23 mouse cellular contexts compared by ENCODE assay signal in genomic region chr6:88522606-88523005, GRCm38 (mm10). TPM values are rescaled to one million over a fixed set of nuclear protein-coding genes. Genes with fewer than 3 reads are reported as not detected.
DNase-seq lines count a peak whose midpoint lies in the region; ATAC-seq and TF ChIP-seq lines count a peak whose summit lies in the region.
"Had no signal": no experiment of that assay in that cellular context is flagged by ENCODE, and none has a peak within 500 bp of the region (broad histone marks: within the 10 kb centered on the region; RNA-seq: fewer than 3 reads in every experiment).

No protein-coding gene starts in this region.

- no peak overlapping the region for H3K4me2 ChIP-seq in intestine, embryonic 14.5 days (ENCODE audit: low read length)
- no peak overlapping the region for H3K4me2 ChIP-seq in intestine, postnatal 0 days (replicated peaks; ENCODE audit: low read depth)
- H3K4me2 ChIP-seq: embryonic facial prominence, embryonic 12.5 days; forebrain, embryonic 13.5 days; hindbrain, embryonic 13.5 days; kidney, embryonic 15.5 days; liver, embryonic 15.5 days; midbrain, embryonic 15.5 days had no signal

- peaks cover 7% of the 10 kb centered on the region for H3K4me1 ChIP-seq in intestine, embryonic 14.5 days (replicated peaks; ENCODE audit: control insufficient read depth, insufficient read depth, low read length)
- H3K4me1 ChIP-seq in intestine, postnatal 0 days (replicated peaks; ENCODE audit: control insufficient read depth, insufficient read depth, low read length): no peaks in the 10 kb centered on the region

- no peak overlapping the region for H3K9ac ChIP-seq in intestine, embryonic 14.5 days (ENCODE audit: low read length)
- H3K9ac ChIP-seq in intestine, postnatal 0 days (ENCODE audit: low read depth, low read length): no peak overlapping the region
- H3K9ac ChIP-seq: embryonic facial prominence, embryonic 12.5 days; forebrain, embryonic 13.5 days; hindbrain, embryonic 13.5 days; kidney, embryonic 15.5 days; liver, embryonic 15.5 days; midbrain, embryonic 15.5 days had no signal

- H3K9me3 ChIP-seq in intestine, embryonic 14.5 days (ENCODE audit: control insufficient read depth, low read length): no peaks in the 10 kb centered on the region
- no peaks in the 10 kb centered on the region for H3K9me3 ChIP-seq in intestine, postnatal 0 days (ENCODE audit: control insufficient read depth)
- H3K9me3 ChIP-seq: embryonic facial prominence, embryonic 12.5 days; forebrain, embryonic 13.5 days; G1E; hindbrain, embryonic 13.5 days; kidney, embryonic 15.5 days; liver, embryonic 15.5 days; midbrain, embryonic 15.5 days had no signal

- no peaks in the 10 kb centered on the region for H3K36me3 ChIP-seq in intestine, embryonic 14.5 days (ENCODE audit: control insufficient read depth, insufficient read depth, low read length)
- no peaks in the 10 kb centered on the region for H3K36me3 ChIP-seq in intestine, postnatal 0 days (ENCODE audit: control insufficient read depth, insufficient read depth)
- H3K36me3 ChIP-seq: embryonic facial prominence, embryonic 12.5 days; G1E; hindbrain, embryonic 13.5 days; kidney, embryonic 15.5 days; liver, embryonic 15.5 days; midbrain, embryonic 15.5 days had no signal

- no peak overlapping the region for H3K4me3 ChIP-seq in intestine, embryonic 14.5 days (ENCODE audit: low read depth, low read length)
- H3K4me3 ChIP-seq in intestine, postnatal 0 days (ENCODE audit: low read depth, low read length): no peak overlapping the region
- H3K4me3 ChIP-seq: embryonic facial prominence, embryonic 12.5 days; erythroblast, embryonic 14.5 days; forebrain, embryonic 13.5 days; heart, adult 2 months; hindbrain, embryonic 13.5 days; kidney, embryonic 15.5 days; liver, embryonic 15.5 days; midbrain, embryonic 15.5 days; myocyte had no signal

- no peak for ATAC-seq in intestine, embryonic 14.5 days (replicated peaks; ENCODE audit: low FRiP score, low TSS enrichment, low read depth)
- ATAC-seq in intestine, postnatal 0 days: no peak
- peak; percentile 10 to 38; a peak in 2 of 4 replicates for ATAC-seq in hematopoietic stem cell, adult 5-6 weeks (replicated peaks in 1 of 2; ENCODE audit: insufficient read depth in 1 of 2, low FRiP score in 2 of 2, low TSS enrichment in 1 of 2, low read depth in 1 of 2, poor library complexity in 2 of 2, severe bottlenecking in 2 of 2)
- ATAC-seq: forebrain, embryonic 13.5 days; intestine, embryonic 16.5 days; midbrain, embryonic 15.5 days had no signal

- WGBS in intestine, embryonic 14.5 days: 55% methylated on average over 3 of the region's 3 CpGs
- 47% methylated on average over 3 of the region's 3 CpGs for WGBS in intestine, postnatal 0 days

- no peaks in the 10 kb centered on the region for H3K27me3 ChIP-seq in intestine, embryonic 14.5 days (replicated peaks; ENCODE audit: control insufficient read depth, insufficient read depth, low read length)
- H3K27me3 ChIP-seq in intestine, postnatal 0 days (replicated peaks; ENCODE audit: control insufficient read depth, insufficient read depth, low read length): no peaks in the 10 kb centered on the region
- H3K27me3 ChIP-seq: embryonic facial prominence, embryonic 12.5 days; forebrain, embryonic 13.5 days; hindbrain, embryonic 13.5 days; kidney, embryonic 15.5 days; liver, embryonic 15.5 days; midbrain, embryonic 15.5 days had no signal

- no peak for TF ChIP-seq CTCF in intestine, postnatal 0 days (IDR thresholded peaks at IDR 0.05; ENCODE audit: low read depth)

- H3K27ac ChIP-seq in intestine, embryonic 14.5 days (ENCODE audit: low read depth): no peak overlapping the region
- H3K27ac ChIP-seq in intestine, postnatal 0 days (ENCODE audit: low read depth, low read length): no peak overlapping the region
- H3K27ac ChIP-seq: embryonic facial prominence, embryonic 12.5 days; forebrain, embryonic 13.5 days; heart, adult 2 months; hindbrain, embryonic 13.5 days; kidney, embryonic 15.5 days; liver, embryonic 15.5 days; midbrain, embryonic 15.5 days had no signal

- DNase-seq in intestine, embryonic 14.5 days (ENCODE audit: low spot score): peak; percentile 32
- peak; percentile 43 for DNase-seq in thymus, postnatal 0 days (ENCODE audit: low spot score)
- no peak for DNase-seq in thymus, postnatal 10 days (ENCODE audit: low spot score in 2 of 2)
- DNase-seq in neural tube, embryonic 10.5 days (ENCODE audit: extremely low spot score, low spot score): no peak
- no peak for DNase-seq in adipocyte (ENCODE audit: low spot score)
- no peak for DNase-seq in gastrocnemius, postnatal 10 days
- DNase-seq: cerebellum, adult 8-10 months; gastrocnemius, postnatal 14 days; heart, adult 2 months; lung, postnatal 10 days; right cerebral cortex, postnatal 14 days had no signal

RNA-seq across cellular contexts. Expression of gene Sec61a1, which starts 3.9 kb away (rescaled TPM):
- polyA plus RNA-seq in intestine, embryonic 14.5 days (2014; fragmentation: Nextera tagmentation; extraction: Ambion mirVana): 221 and 246 TPM in 2 replicates
- 126 and 129 TPM in 2 replicates for polyA plus RNA-seq in intestine, postnatal 0 days (2015; fragmentation: Nextera tagmentation; extraction: Ambion mirVana)
- polyA plus RNA-seq in thymus, postnatal 0 days (2015; fragmentation: Nextera tagmentation; extraction: Ambion mirVana): 138 and 139 TPM in 2 replicates
- 77.8 and 82.9 TPM in 2 replicates for total RNA-seq in hematopoietic stem cell, adult 5-6 weeks (2017)
- total RNA-seq in gastrocnemius, postnatal 10 days (2021): 10 to 100 TPM; 57.6 to 78.0 TPM

RNA-seq across cellular contexts. Expression of gene Ruvbl1, which starts 57.4 kb away (rescaled TPM):
- polyA plus RNA-seq in intestine, embryonic 14.5 days (2014; fragmentation: Nextera tagmentation; extraction: Ambion mirVana): 150 and 158 TPM in 2 replicates
- 27.0 and 30.6 TPM in 2 replicates for polyA plus RNA-seq in intestine, postnatal 0 days (2015; fragmentation: Nextera tagmentation; extraction: Ambion mirVana)
- 126 and 147 TPM in 2 replicates for polyA plus RNA-seq in thymus, postnatal 0 days (2015; fragmentation: Nextera tagmentation; extraction: Ambion mirVana)
- 154 and 242 TPM in 2 replicates for total RNA-seq in hematopoietic stem cell, adult 5-6 weeks (2017)
- 10 to 100 TPM; 29.3 to 29.6 TPM for total RNA-seq in gastrocnemius, postnatal 10 days (2021)

Comparison
In these comparisons a context has a peak if more than half of its experiments do, and no peak if none do; other contexts are left out.
1. DNase-seq: peak in intestine, embryonic 14.5 days (single experiment) and thymus, postnatal 0 days (single experiment); none in thymus, postnatal 10 days (0 of 2), neural tube, embryonic 10.5 days (single experiment), adipocyte (single experiment) and gastrocnemius, postnatal 10 days (single experiment).
2. ATAC-seq: peak in hematopoietic stem cell, adult 5-6 weeks (2 of 2); none in intestine, embryonic 14.5 days (single experiment) and intestine, postnatal 0 days (single experiment).